ENCODE assay signal across 17 mouse cellular contexts in genomic region chr14:102190786-102191185, GRCm38 (mm10).
"Had no signal": no experiment of that assay in that cellular context is flagged by ENCODE, and none has a peak within 500 bp of the region (broad histone marks: within the 10 kb centered on the region; RNA-seq: fewer than 3 reads in every experiment).

No protein-coding gene starts in this region.

- H3K4me2 ChIP-seq: intestine, embryonic 15.5 days; liver, embryonic 13.5 days; midbrain, embryonic 13.5 days; neural tube, embryonic 13.5 days had no signal

- H3K27ac ChIP-seq: intestine, embryonic 15.5 days; layer of hippocampus, adult 2 months; left cerebral cortex, adult 2 months; liver, embryonic 13.5 days; midbrain, embryonic 10.5 days; midbrain, embryonic 13.5 days; neural tube, embryonic 13.5 days; stomach, postnatal 0 days had no signal

- H3K9ac ChIP-seq: intestine, embryonic 15.5 days; liver, embryonic 13.5 days; midbrain, embryonic 13.5 days; neural tube, embryonic 13.5 days had no signal

- H3K9me3 ChIP-seq: intestine, embryonic 15.5 days; liver, embryonic 13.5 days; megakaryocyte, embryonic 14.5 days; midbrain, embryonic 10.5 days; midbrain, embryonic 13.5 days; neural tube, embryonic 13.5 days had no signal

- H3K4me3 ChIP-seq: intestine, embryonic 15.5 days; layer of hippocampus, adult 2 months; left cerebral cortex, adult 2 months; liver, embryonic 13.5 days; megakaryocyte, embryonic 14.5 days; midbrain, embryonic 10.5 days; midbrain, embryonic 13.5 days; myocyte; neural tube, embryonic 13.5 days had no signal

- DNase-seq: layer of hippocampus, adult 9-11 months; liver, embryonic 13.5 days; lung, adult 2 months; thymus, adult 2 months; thymus, postnatal 14 days; thymus, postnatal 4 days had no signal

- H3K36me3 ChIP-seq: intestine, embryonic 15.5 days; liver, embryonic 13.5 days; midbrain, embryonic 10.5 days; midbrain, embryonic 13.5 days; neural tube, embryonic 13.5 days had no signal

- ATAC-seq: intestine, embryonic 15.5 days; lung, postnatal 0 days; midbrain, embryonic 13.5 days; midbrain, embryonic 16.5 days had no signal

- H3K27me3 ChIP-seq: intestine, embryonic 15.5 days; liver, embryonic 13.5 days; megakaryocyte, embryonic 14.5 days; midbrain, embryonic 13.5 days; neural tube, embryonic 13.5 days had no signal

- H3K4me1 ChIP-seq: intestine, embryonic 15.5 days; liver, embryonic 13.5 days; megakaryocyte, embryonic 14.5 days; midbrain, embryonic 10.5 days; midbrain, embryonic 13.5 days; neural tube, embryonic 13.5 days had no signal
